Mouse (Mus musculus) layer of hippocampus, adult 18-20 months (tissue): Measurements from ENCODE around the gene A930009A15Rik. TPM values are rescaled to one million over a fixed set of nuclear protein-coding genes. Genes with fewer than 3 reads are reported as not detected.

Source experiments
- DNase-seq, 2 experiments: peaks; one replicate each; pipeline ENCODE4 v3.0.0; 2022; ENCODE audit warnings: low spot score in 2 of 2
- total RNA-seq, 2 experiments: library from RNA; stranded (reverse); gene quantifications; 2 replicates each; pipeline ENCODE4 v1.2.3; 2021

The A930009A15Rik gene
- total RNA-seq, 2 experiments from 2014 or later, result 0.32 to 0.56 TPM

DNA sequence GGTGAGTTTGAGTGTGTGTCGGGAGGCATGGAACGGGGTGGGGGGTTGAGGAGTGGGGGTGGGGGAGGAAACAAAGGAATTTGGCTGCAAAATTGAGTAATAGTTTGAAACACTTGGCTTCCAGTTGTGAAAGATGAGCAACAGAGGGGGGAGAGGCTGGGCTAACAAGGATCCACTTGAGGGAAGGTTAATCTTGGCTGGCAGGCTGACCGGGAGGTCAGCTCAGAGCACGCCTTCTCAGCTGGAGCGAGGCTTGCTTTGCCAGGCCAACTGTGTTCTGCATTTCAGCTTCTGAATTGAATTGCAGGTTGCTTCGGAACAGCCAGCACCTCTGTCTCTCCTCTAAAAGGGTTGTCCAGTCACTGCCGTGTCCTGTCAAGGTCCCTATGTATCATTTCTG, 9.7 kb downstream of the A930009A15Rik start:
- DNase-seq, result no peak

DNA sequence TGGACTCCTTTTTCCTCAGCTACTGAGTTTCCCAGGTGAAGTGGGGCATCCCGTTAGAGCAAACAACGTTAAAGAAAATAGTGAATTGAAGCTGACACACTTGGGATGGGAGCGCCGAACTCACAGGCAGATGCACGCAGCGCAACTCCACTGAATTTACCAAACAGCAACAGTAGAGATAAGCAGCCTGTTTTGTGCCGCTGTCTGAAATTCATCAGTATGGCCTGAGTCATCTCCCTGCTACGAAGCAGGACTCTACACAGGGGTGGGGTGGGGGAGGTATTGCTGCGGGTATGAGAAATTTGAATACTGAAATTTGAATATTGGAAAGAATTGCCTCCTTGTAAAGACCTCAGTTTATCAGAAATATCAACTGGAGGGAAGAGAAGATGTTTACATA, 12.2 kb downstream of the A930009A15Rik start:
- no peak for DNase-seq

DNA sequence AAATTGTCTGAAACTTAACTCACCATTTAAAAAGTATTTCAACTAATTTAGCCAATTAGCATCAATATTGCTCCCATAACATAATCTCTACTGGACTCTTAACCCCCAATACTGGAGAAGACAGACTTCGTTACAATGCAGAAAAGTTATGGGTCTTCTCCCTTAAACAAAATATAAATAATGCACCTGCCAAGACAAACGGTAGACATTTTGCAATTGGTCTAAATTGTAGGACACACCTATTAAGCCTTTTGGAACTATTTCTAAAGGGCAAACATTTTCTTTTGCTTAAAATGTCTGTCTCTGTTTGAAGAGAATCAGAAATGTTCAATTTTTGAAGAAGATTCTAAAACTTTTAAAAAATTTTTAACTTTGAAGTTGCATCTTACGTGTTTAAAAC, 13.3 kb downstream of the A930009A15Rik start:
- no peak for DNase-seq

DNA sequence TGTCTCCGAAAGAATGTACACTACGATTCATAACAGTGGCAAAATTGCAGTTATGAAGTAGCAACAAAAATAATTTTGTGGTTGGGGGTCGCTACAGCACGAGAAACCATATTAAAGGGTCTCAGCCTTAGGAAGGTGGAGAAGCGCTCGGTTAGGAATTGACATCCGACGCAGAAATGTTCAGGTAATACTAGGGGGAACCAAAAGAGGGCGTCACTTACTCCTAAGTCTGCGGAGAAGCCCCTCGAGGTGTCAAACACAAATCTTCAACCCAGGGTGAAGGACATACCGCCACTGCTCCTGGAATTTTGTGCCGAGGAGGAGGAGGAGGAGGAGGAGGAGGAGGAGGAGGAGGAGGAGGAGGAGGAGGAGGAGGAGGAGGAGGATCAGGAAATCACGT, 14.9 kb downstream of the A930009A15Rik start:
- DNase-seq, result no peak

DNA sequence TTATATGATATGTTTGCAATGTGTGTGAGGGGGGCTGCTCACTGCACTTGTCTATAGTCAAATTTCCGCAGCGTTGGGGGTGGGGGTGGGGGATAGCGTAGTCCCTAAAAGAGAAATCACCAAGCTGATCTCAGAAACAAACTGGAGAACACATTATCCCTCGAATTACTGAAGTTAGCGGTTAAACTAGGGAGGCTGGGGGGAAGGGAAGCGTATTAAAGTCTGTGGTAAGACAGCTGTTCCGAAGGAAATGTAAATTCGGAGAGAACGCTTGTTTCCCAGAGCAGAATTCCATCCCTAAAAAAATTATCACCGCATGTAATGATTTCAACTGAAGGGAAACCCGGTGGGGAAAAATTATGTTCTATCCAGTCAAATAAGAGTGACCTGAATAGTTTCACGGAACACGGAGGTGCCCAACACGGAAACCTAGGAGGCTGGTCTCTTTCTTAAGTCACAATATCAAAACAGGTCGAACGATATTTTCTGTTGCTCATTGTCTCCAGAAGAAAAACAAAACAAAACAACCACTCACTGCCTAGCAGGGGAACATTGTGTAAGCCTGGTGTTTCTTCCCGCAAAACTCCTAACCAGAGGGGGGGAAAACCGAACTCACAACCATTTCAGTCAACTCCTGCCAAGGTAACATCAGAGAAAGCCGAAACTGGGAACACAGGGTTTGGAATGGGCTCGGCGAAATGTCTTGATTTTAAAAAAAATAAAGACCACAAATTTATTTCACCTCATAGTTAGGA, 15.9 kb downstream of the A930009A15Rik start:
- no peak for DNase-seq

DNA sequence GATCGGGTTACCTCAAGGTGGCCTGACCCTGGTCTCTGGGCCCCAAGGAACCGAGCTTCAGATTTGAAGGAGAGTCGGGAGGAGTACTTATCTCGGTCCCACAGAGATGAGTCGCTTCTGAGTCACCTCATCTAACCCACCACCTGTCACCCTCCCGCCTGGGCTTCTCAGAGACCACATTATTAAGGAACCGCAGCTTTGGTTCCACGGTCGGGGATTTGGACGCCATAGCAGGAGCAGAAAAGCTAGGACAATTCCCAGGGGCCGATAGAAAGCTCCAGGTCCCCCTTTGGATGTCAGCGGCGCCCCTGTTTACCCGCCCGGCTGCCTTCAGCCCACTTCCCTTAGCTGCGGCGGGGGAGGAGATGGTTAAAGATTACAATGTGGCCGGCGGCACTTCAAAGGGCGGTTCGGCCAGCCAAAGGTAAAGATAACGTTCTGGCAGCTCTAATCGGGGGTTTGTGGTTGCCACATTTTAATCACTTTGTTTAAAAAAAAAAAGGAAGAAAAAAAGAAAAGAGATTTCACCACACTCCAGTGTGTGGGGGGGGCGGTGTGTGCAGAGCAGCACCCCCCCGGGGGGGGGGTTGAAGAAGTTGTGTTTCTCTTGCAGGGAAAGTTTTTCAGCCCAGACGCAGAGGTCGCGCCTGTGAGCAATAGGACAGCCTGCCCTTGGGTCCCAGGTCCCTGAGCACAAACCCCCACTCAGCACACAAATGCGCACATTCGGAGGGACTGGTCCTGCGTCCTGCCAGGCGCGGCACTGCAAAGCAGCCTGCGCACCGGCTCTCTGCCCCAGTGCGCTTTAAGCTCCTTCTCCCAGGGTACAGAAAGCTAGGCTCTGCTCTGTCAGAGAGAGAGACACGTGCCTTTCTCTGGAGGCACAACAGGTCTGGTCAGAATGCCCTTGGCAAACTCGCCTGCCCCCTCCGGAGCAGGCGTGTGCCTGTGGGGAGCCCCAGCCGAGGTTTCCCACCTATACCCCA, 16.8 kb downstream of the A930009A15Rik start:
- DNase-seq, result no peak

DNA sequence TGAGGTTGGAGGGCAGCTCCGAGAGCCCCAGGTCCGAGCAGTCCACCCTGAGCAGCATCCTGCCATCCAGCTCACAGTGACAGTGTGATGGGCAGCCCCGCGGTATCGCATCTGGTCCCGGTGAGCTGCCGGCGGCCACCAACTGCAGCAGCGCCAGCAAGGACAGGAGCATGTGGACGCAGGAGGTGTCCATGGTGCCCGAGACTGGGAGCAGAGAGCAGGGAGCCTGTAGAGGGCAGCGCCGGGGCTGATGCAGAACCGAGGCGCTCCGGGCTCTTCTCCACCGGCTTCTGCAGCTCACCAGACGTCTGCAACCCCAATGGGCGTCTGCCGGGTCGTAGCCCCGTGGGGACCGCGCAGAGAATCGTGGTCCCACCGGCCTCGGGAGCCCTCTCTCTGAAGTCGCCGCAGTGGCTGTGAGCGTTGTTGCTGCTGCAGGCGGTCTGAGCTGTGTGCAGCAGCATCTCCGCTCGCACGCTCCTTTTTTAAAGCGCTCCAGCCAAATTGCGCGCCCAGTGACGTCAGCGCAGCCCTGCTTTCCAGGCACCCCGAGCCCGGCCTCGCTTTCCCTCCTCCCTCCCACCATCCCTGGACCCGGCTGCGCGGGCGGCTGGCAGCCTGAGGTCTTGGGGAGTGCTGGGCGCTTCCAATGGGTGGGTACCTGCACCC, 17.6 kb downstream of the A930009A15Rik start, which contains the start of gene Lgr5:
TSS of gene Lgr5 (minus strand) at position 480 of the 669 bp plus-strand sequence.
- peak; percentile 22 to 45 for DNase-seq

DNA sequence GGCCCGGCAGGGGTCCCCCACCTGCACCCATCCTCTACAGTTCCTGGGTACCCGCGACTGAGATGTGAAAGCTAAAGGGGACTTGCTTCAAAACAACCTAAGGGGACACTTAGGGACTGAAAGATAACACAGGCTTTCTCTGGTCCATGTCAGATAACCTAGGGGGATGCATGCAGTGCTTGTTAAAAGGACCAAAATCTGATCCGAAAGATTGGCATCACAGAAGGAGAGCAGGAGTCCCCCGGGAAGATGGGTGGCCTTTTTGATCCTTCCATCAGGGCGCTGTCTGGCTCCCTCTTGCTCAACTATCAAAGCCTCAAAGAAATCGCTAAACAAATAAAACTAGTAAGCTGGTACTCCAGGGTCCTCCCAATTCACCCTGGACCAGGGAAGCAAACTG, 18.2 kb downstream of the A930009A15Rik start:
- DNase-seq, result no peak

DNA sequence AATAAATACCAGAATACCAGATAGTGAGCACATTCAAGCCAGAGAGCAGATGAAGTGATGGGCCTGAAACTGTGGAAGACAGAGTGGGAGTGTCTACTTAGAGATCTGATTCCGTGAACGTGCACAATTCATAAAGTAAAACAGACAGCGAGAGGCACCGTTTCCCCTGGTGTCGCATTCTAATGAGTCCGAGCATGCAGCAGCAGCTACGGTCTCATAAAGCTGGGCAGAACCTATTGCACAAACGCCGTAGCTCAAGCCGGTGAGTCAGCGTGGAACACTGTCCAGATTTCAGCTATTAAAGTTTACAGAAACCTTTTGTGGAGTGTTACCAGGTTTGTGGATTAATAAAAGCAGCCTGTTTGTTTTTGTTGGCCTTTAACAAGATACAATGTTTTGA, 23.4 kb downstream of the A930009A15Rik start:
- no peak for DNase-seq

DNA sequence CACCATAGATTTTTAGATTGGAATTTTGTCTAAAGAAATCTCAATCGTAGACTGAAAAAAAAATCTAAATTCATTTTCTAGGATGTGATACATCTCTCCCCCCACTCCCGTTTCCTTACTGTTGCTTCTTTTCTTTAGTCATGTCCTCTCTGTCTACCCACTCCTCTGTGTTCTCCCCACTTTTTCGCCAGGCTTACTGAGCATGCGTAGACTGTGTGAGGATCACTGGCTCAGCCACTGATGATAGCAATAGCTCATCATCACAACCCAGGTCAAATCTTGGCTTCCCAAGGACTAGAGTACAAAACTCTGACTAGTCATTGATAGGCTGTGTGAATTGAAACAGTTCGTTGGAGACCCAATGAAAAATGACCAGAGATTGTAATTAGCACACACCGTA, 23.9 kb downstream of the A930009A15Rik start:
- DNase-seq, result no peak

DNA sequence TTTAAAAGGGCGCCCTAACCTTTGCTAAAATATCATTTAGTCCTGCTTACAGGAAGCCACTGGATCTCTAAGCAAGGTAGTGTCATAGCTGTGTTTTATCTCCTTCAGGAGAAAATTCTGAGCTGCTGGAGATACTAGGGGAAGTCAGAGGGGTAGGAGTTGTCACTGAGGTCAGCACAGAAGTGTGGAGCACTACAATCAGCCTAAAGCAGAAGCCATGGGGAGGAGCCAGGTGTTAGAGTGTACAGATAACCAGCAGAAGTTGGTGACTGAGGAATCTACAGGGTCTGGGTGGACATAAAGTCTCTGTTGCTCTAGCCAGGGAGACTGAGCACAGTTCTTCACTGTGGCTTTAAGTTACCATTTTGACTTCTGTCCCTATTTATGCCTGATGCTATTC, 26.0 kb downstream of the A930009A15Rik start:
- no peak for DNase-seq

DNA sequence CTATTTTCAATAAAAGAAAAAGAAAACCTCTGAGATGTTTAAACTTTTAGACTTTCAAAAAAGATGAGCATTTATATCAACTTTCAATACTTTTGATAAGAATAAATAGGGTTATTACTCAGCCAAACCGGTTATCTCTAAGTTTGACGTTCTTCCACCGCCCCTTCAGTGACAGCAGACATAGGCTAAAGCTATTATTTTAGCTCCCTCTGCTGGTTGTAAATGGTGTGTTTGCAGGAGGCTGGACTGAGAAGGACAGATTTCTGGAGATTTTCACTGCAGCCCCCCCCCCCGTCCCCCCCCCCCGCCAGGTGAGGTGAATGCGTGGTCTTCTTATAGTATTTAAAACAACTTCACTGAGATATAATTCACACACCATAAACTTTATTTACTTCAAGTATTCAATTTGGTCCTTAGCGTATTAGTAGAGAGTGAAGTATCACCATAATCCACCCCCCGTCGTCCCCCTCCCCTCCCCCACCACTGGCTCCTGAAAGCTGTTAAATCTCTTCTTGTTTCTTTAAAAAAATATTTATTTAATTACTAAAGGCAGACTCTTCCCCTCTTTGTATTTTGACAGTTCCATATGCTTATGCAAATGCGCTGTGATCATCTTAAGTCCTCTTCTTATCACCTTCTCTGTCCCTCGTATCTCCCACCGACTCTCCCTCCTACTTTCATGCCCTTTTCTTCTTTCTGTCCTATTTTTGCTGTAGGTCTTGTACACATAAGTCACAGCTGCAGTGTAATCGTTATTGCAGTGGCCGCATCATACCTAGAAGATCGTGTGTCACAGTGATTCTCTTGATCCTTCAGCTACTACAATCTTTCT, 47.9 kb downstream of the A930009A15Rik start:
- peak in 1 of 2 experiments; percentile 71 for DNase-seq

DNA sequence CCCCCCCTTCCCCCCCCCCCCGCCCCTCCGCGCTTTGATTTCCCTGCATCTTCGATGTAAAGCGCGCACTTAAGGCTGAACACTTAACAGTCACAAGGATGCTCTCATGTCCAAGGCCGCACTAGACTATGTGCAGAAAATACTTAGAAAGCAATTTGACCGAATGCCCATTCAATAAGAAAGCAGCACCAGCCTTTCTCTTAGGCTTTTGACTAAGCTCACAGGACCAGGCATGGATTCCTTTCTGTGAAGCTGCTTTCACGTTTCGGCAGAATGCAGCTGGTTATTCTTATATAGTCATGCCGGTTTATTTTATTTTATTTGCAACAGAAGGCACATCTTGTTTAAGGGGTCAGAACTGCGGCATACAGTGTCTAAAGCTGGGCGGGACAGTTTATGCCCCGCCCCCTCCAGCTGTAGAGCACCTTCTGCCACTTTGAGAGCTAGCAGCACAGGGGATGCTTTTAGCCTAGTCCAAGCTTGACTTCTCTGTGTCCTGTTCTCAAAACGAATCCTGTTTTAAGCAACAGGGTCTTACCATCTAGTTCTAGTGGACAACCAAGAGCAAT, 48.6 kb downstream of the A930009A15Rik start:
- no peak for DNase-seq

DNA sequence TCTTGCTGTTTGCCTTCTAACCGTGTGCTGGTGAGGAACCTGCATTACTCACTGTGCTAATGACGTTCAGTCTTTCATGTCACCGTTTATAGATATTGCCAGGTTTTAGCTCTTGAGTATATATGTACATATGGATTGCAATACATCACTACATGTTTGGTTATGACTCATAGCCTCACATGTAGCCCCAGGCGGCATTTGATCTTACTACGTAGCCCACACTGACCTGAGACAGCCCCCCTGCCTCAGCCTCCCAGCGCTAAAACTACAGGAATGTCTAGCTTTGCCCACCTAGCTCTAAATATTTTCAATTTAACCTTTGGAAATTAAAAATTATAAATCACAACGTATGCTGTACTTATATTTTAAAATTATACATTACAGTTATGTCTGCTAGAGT, 53.7 kb downstream of the A930009A15Rik start:
- DNase-seq, result no peak

DNA sequence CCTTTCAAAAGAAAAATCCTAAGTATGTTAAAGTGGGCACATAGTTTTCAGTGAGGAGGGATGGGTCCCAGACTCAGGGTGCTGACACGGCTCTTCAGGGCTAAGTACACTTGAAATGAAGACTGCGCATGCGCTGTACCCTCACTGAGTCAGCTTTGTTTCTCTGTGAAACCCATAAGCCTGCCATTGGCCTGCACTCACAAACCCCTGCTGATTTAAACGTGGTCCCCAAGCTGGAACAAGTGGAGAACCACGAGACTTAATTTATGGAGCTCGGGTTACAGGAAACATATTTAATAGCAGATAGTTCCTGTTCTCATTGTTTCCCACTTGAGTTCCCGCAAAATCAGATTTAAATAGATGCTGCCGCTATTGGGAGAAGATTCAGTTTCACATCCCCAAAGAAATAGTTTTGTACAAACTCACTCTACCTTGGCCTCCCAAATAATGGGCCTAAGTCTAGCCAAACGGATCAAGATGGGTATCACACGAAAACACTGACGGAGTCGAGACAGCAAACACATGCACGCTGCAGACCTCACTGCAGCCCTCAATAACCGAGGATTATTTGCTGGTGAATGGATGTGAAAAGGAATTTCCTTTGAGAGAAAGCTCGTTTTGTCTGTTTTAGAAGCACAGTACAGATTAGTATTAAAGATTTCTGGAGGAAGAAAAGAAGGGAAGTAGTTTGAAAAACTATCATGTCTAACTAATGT, 54.3 kb downstream of the A930009A15Rik start:
- DNase-seq, result peak in 1 of 2 experiments; percentile 38

DNA sequence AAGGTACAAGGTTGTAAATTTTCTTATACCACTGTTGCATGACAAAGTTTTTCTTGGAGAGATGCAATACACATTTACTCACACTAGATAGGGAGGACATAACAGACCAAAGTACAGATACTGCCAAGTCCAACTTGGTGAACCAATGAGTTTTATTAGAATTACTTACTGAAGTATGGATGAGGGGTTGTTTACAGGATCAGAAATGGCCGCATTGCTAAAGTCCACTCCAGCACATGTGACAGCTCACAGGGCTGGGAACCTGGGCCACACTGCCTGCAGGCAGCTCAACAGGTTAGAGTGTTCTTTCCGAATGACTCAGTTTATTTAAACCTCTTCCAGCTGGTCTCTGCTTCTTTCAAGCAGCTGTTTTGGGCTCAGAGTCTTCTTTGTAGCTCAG, 55.2 kb downstream of the A930009A15Rik start:
- DNase-seq, result no peak

DNA sequence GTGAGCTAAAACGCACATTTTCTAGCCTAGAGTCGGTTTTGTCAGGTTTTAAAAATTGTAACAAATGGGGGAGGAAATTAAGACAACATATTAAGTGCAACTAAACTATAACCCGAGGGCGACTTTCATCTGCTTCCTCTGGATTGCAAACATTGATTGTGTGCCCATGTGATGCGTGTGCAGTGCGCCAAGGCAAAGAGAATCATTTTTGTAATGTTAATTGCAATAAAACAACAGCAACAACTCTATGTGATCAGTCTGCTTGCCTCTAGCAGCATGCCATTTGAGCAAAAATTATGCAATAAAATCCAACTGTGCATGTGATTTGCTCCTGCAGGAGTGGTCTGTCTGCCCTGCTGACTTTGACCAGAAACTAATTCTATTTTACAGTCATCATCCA, 56.9 kb downstream of the A930009A15Rik start:
- DNase-seq, result no peak
